Mouse (Mus musculus): Measurements from ENCODE around the gene Qrfpr. TPM values are rescaled to one million over a fixed set of nuclear protein-coding genes. Genes with fewer than 3 reads are reported as not detected.
A peak's percentile ranks its signal among the peaks of the same experiment; 100 is the strongest.

The Qrfpr gene
- total and polyA plus RNA-seq, 3 experiments: not detected

GRCm38 (mm10) chr3:36202932-36203331 lies 19.2 kb downstream of the Qrfpr start:
- intact Hi-C loops (cut with DNase I): no loop called here
- TF ChIP-seq CTCF (IDR thresholded peaks at IDR 0.05) (no peak), POLR2A (IDR thresholded peaks at IDR 0.05; ENCODE audit: insufficient read depth, low read depth, low read length) (no peak), EP300 (IDR thresholded peaks at IDR 0.05; ENCODE audit: insufficient read depth, low read depth, low read length) (no peak)
- 46% methylated on average over 7 of the region's 7 CpGs for WGBS

GRCm38 (mm10) chr3:36201098-36201497 lies 21.0 kb downstream of the Qrfpr start:
- no peaks in the 10 kb centered on the region for H3K36me3 ChIP-seq (ENCODE audit: control insufficient read depth, insufficient read depth, low read length)
- no peaks in the 10 kb centered on the region for H3K79me2 ChIP-seq (replicated peaks; ENCODE audit: control insufficient read depth, insufficient read depth, low read length)
- intact Hi-C loops (cut with DNase I): no loop called here
- no peak for TF ChIP-seq CTCF (IDR thresholded peaks at IDR 0.05)
- TF ChIP-seq POLR2A (IDR thresholded peaks at IDR 0.05; ENCODE audit: insufficient read depth, low read depth, low read length): no peak
- no peak for TF ChIP-seq EP300 (IDR thresholded peaks at IDR 0.05; ENCODE audit: insufficient read depth, low read depth, low read length)
- H3K4me3 ChIP-seq: no peak overlapping the region
- H3K9ac ChIP-seq (ENCODE audit: low read depth, low read length): no peak overlapping the region
- H3K4me1 ChIP-seq (ENCODE audit: control insufficient read depth, insufficient read depth, low read length): no peaks in the 10 kb centered on the region
- 61% methylated on average over 5 of the region's 5 CpGs for WGBS
- no peak overlapping the region for H3K27ac ChIP-seq
- no peaks in the 10 kb centered on the region for H3K27me3 ChIP-seq (ENCODE audit: control insufficient read depth, insufficient read depth, low read length)
- DNase-seq: no peak

More at GRCm38 (mm10) chr3:36202932-36203331, 19.2 kb downstream of the Qrfpr start:
- no peaks in the 10 kb centered on the region for H3K27me3 ChIP-seq (ENCODE audit: control insufficient read depth, insufficient read depth, low read length)
- H3K9ac ChIP-seq (ENCODE audit: low read depth, low read length): no peak overlapping the region
- H3K4me1 ChIP-seq (ENCODE audit: control insufficient read depth, insufficient read depth, low read length): no peaks in the 10 kb centered on the region
- DNase-seq: no peak
- no peaks in the 10 kb centered on the region for H3K36me3 ChIP-seq (ENCODE audit: control insufficient read depth, insufficient read depth, low read length)
- H3K27ac ChIP-seq: no peak overlapping the region
- no peak overlapping the region for H3K4me3 ChIP-seq
- H3K79me2 ChIP-seq (replicated peaks; ENCODE audit: control insufficient read depth, insufficient read depth, low read length): no peaks in the 10 kb centered on the region

GRCm38 (mm10) chr3:36189243-36189642 lies 32.9 kb downstream of the Qrfpr start:
- Histone ChIP-seq H3K4me3 (no peak overlapping the region), H3K9ac (ENCODE audit: low read depth, low read length) (no peak overlapping the region), H3K27me3 (ENCODE audit: control insufficient read depth, insufficient read depth, low read length) (no peaks in the 10 kb centered on the region), H3K79me2 (replicated peaks; ENCODE audit: control insufficient read depth, insufficient read depth, low read length) (no peaks in the 10 kb centered on the region), H3K4me1 (ENCODE audit: control insufficient read depth, insufficient read depth, low read length) (no peaks in the 10 kb centered on the region), H3K27ac (no peak overlapping the region), H3K36me3 (ENCODE audit: control insufficient read depth, insufficient read depth, low read length) (no peaks in the 10 kb centered on the region)
- TF ChIP-seq POLR2A (IDR thresholded peaks at IDR 0.05; ENCODE audit: insufficient read depth, low read depth, low read length): no peak
- no peak for TF ChIP-seq CTCF (IDR thresholded peaks at IDR 0.05)
- no peak for TF ChIP-seq EP300 (IDR thresholded peaks at IDR 0.05; ENCODE audit: insufficient read depth, low read depth, low read length)
- 83% methylated on average over 8 of the region's 8 CpGs for WGBS
- intact Hi-C loops (cut with DNase I): no loop called here
- no peak for DNase-seq

- DNase-seq: no peak
- Histone ChIP-seq H3K9ac (ENCODE audit: low read depth, low read length) (no peak overlapping the region), H3K4me1 (ENCODE audit: control insufficient read depth, insufficient read depth, low read length) (no peaks in the 10 kb centered on the region), H3K27me3 (ENCODE audit: control insufficient read depth, insufficient read depth, low read length) (no peaks in the 10 kb centered on the region), H3K36me3 (ENCODE audit: control insufficient read depth, insufficient read depth, low read length) (no peaks in the 10 kb centered on the region), H3K79me2 (replicated peaks; ENCODE audit: control insufficient read depth, insufficient read depth, low read length) (no peaks in the 10 kb centered on the region), H3K27ac (no peak overlapping the region), H3K4me3 (no peak overlapping the region)
- TF ChIP-seq CTCF (IDR thresholded peaks at IDR 0.05): no peak
- WGBS: 54% methylated on average over 4 of the region's 4 CpGs
- intact Hi-C loops (cut with DNase I): no loop called here
These were observed 35.6 kb downstream of the Qrfpr start for GRCm38 (mm10) chr3:36186510-36186909.

GRCm38 (mm10) chr3:36181519-36181918 lies 40.6 kb downstream of the Qrfpr start:
- no peak overlapping the region for H3K4me3 ChIP-seq
- no peaks in the 10 kb centered on the region for H3K27me3 ChIP-seq (ENCODE audit: control insufficient read depth, insufficient read depth, low read length)
- H3K27ac ChIP-seq: no peak overlapping the region
- DNase-seq: peak; percentile 24 to 30
- intact Hi-C loops (cut with DNase I): loop anchor here (1.0 kb wide), 1 partner anchor 314 kb away; no protein-coding TSS in a partner anchor
- H3K4me1 ChIP-seq (ENCODE audit: control insufficient read depth, insufficient read depth, low read length): no peaks in the 10 kb centered on the region
- WGBS: 7% methylated on average over 4 of the region's 4 CpGs
- TF ChIP-seq CTCF (IDR thresholded peaks at IDR 0.05) (peak; percentile 73), POLR2A (IDR thresholded peaks at IDR 0.05; ENCODE audit: insufficient read depth, low read depth, low read length) (no peak), EP300 (IDR thresholded peaks at IDR 0.05; ENCODE audit: insufficient read depth, low read depth, low read length) (no peak)
- no peaks in the 10 kb centered on the region for H3K36me3 ChIP-seq (ENCODE audit: control insufficient read depth, insufficient read depth, low read length)
- no peaks in the 10 kb centered on the region for H3K79me2 ChIP-seq (replicated peaks; ENCODE audit: control insufficient read depth, insufficient read depth, low read length)
- no peak overlapping the region for H3K9ac ChIP-seq (ENCODE audit: low read depth, low read length)

GRCm38 (mm10) chr3:36173761-36174160 lies 48.4 kb downstream of the Qrfpr start:
- Histone ChIP-seq H3K4me1 (ENCODE audit: control insufficient read depth, insufficient read depth, low read length) (no peaks in the 10 kb centered on the region), H3K4me3 (no peak overlapping the region), H3K27ac (no peak overlapping the region), H3K9ac (ENCODE audit: low read depth, low read length) (no peak overlapping the region), H3K27me3 (ENCODE audit: control insufficient read depth, insufficient read depth, low read length) (no peaks in the 10 kb centered on the region), H3K36me3 (ENCODE audit: control insufficient read depth, insufficient read depth, low read length) (no peaks in the 10 kb centered on the region), H3K79me2 (replicated peaks; ENCODE audit: control insufficient read depth, insufficient read depth, low read length) (no peaks in the 10 kb centered on the region)
- 70% methylated on average over 2 of the region's 2 CpGs for WGBS
- intact Hi-C loops (cut with DNase I): no loop called here
- TF ChIP-seq EP300 (IDR thresholded peaks at IDR 0.05; ENCODE audit: insufficient read depth, low read depth, low read length) (no peak), CTCF (IDR thresholded peaks at IDR 0.05) (no peak), POLR2A (IDR thresholded peaks at IDR 0.05; ENCODE audit: insufficient read depth, low read depth, low read length) (no peak)
- DNase-seq: no peak

Measured in heart, adult 2 months (tissue).